Comparison of ENCODE assay signal across 10 mouse cellular contexts in the genomic region with DNA sequence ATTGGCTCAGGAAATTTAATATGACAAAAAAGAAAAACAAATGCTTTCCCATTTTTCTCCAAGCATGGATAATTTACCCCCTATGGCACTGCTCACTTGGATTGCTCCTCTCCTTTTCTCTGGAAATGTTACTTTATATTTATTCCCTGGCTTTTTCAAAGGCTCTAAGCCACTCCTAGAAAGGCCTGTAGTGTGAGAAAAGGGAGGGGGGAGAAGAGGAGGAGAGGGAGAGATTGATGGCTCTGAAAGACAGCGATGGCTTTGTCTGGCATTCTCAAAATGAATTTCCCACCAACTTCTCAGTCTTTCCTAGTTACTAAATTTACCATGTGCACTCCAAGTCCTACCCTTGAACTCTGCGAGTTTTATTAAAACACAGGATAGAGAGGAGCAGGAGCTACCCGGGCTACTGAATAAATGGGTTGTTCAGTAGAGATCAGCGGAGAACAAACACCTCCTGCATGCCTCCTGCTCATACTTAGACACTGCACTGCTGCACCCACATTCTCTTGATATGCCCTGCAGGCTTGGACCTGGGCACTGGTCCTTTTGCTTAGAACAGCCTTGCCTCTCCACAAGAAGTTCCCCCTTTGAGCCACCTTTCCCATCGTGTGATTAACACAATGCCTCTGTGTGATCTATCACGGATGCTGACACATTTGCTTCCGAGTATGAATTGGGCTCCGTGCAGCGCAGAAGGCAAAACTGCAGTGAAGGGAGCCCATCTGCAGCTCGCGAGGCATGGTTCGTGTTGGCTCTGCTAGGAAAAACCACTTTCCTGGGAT.
DNase-seq lines count a peak whose midpoint lies in the region; ATAC-seq lines count a peak whose summit lies in the region.
"Had no signal": no experiment of that assay in that cellular context is flagged by ENCODE, and none has a peak within 500 bp of the region (broad histone marks: within the 10 kb centered on the region; RNA-seq: fewer than 3 reads in every experiment).

No protein-coding gene starts in this region.

- no peak overlapping the region for H3K4me3 ChIP-seq in kidney, embryonic 14.5 days (ENCODE audit: low read length)
- H3K4me3 ChIP-seq: megakaryocyte, embryonic 14.5 days had no signal

- H3K4me1 ChIP-seq in kidney, embryonic 14.5 days (ENCODE audit: control insufficient read depth, insufficient read depth, low read length) = no peaks in the 10 kb centered on the region
- H3K4me1 ChIP-seq: megakaryocyte, embryonic 14.5 days had no signal

- no peaks in the 10 kb centered on the region for H3K9me3 ChIP-seq in kidney, embryonic 14.5 days (ENCODE audit: control insufficient read depth, low read length)
- H3K9me3 ChIP-seq: megakaryocyte, embryonic 14.5 days had no signal

- WGBS in kidney, embryonic 14.5 days = 71% methylated on average over 12 of the region's 12 CpGs

- no peak for ATAC-seq in kidney, embryonic 14.5 days (ENCODE audit: low FRiP score, low TSS enrichment)
- ATAC-seq in monocyte, adult 5-6 weeks (replicated peaks; ENCODE audit: insufficient number of reproducible peaks, low FRiP score, low TSS enrichment, poor library complexity, severe bottlenecking) = no peak

- DNase-seq in layer of hippocampus, adult 11-12 months (ENCODE audit: low spot score) = peak; percentile 17
- no peak for DNase-seq in layer of hippocampus, adult 9-11 months
- peak; percentile 14 to 20 for DNase-seq in frontal cortex, postnatal 36 days (ENCODE audit: low spot score in 2 of 2)
- DNase-seq in left cerebral cortex, postnatal 25 days (ENCODE audit: low spot score in 2 of 2) = peak; percentile 11 to 18
- DNase-seq in right cerebral cortex, postnatal 25 days = peak; percentile 7
- DNase-seq in lung, adult 18-20 months = no peak
- DNase-seq: spleen, adult 18-20 months had no signal

- H3K36me3 ChIP-seq in kidney, embryonic 14.5 days (ENCODE audit: control insufficient read depth, insufficient read depth, low read length) = no peaks in the 10 kb centered on the region

- no peak overlapping the region for H3K27ac ChIP-seq in kidney, embryonic 14.5 days (ENCODE audit: low read depth, low read length)

- H3K9ac ChIP-seq in kidney, embryonic 14.5 days (ENCODE audit: low read depth, low read length) = no peak overlapping the region

- no peaks in the 10 kb centered on the region for H3K27me3 ChIP-seq in kidney, embryonic 14.5 days (ENCODE audit: control insufficient read depth, insufficient read depth, low read length)

- no peak overlapping the region for H3K4me2 ChIP-seq in kidney, embryonic 14.5 days (replicated peaks; ENCODE audit: low read depth, low read length)

- intact Hi-C loops in left cerebral cortex, postnatal 25 days (cut with DNase I) = no loop called here

Comparison
In these comparisons a context has a peak if more than half of its experiments do, and no peak if none do; other contexts are left out.
1. DNase-seq: peak in layer of hippocampus, adult 11-12 months (single experiment), frontal cortex, postnatal 36 days (2 of 2), left cerebral cortex, postnatal 25 days (2 of 2) and right cerebral cortex, postnatal 25 days (single experiment); none in layer of hippocampus, adult 9-11 months (single experiment) and lung, adult 18-20 months (0 of 2).